In genomic region chr4:54470022-54471008, GRCm38 (mm10) we compare ENCODE assay signal across 8 mouse cellular contexts.
DNase-seq lines count a peak whose midpoint lies in the region; ATAC-seq and TF ChIP-seq lines count a peak whose summit lies in the region.

No protein-coding gene starts in this region.

- no peak for TF ChIP-seq CTCF in kidney, postnatal 0 days (IDR thresholded peaks at IDR 0.05; ENCODE audit: low read depth)

- H3K9ac ChIP-seq in kidney, postnatal 0 days (ENCODE audit: low read depth, low read length) = no peak overlapping the region
- no peak overlapping the region for H3K9ac ChIP-seq in kidney, embryonic 15.5 days
- no peak overlapping the region for H3K9ac ChIP-seq in embryonic facial prominence, embryonic 14.5 days (ENCODE audit: low read depth, low read length)
- no peak overlapping the region for H3K9ac ChIP-seq in heart, embryonic 11.5 days (ENCODE audit: low read depth, low read length)

- H3K4me3 ChIP-seq in kidney, postnatal 0 days (replicated peaks; ENCODE audit: low read depth, low read length) = no peak overlapping the region
- H3K4me3 ChIP-seq in kidney, embryonic 15.5 days (replicated peaks) = no peak overlapping the region
- no peak overlapping the region for H3K4me3 ChIP-seq in embryonic facial prominence, embryonic 14.5 days (ENCODE audit: low read depth, low read length)
- no peak overlapping the region for H3K4me3 ChIP-seq in heart, embryonic 11.5 days (ENCODE audit: low read depth, low read length)

- no peaks in the 10 kb centered on the region for H3K36me3 ChIP-seq in kidney, postnatal 0 days (ENCODE audit: insufficient read depth, low read length)
- H3K36me3 ChIP-seq in kidney, embryonic 15.5 days = no peaks in the 10 kb centered on the region
- no peaks in the 10 kb centered on the region for H3K36me3 ChIP-seq in embryonic facial prominence, embryonic 14.5 days (ENCODE audit: control insufficient read depth, insufficient read depth, low read length)
- H3K36me3 ChIP-seq in heart, embryonic 11.5 days (ENCODE audit: control insufficient read depth, insufficient read depth, low read length) = no peaks in the 10 kb centered on the region

- no peaks in the 10 kb centered on the region for H3K9me3 ChIP-seq in kidney, postnatal 0 days (replicated peaks; ENCODE audit: low read length)
- H3K9me3 ChIP-seq in kidney, embryonic 15.5 days (replicated peaks) = no peaks in the 10 kb centered on the region
- H3K9me3 ChIP-seq in embryonic facial prominence, embryonic 14.5 days (ENCODE audit: control insufficient read depth, low read length) = no peaks in the 10 kb centered on the region
- no peaks in the 10 kb centered on the region for H3K9me3 ChIP-seq in heart, embryonic 11.5 days (replicated peaks; ENCODE audit: control insufficient read depth, low read length)

- ATAC-seq in kidney, postnatal 0 days (replicated peaks; ENCODE audit: low FRiP score, low read depth) = no peak
- no peak for ATAC-seq in kidney, embryonic 15.5 days (replicated peaks; ENCODE audit: low FRiP score)
- peak; percentile 94 for ATAC-seq in embryonic facial prominence, embryonic 14.5 days (ENCODE audit: low read depth)
- ATAC-seq in heart, embryonic 11.5 days (replicated peaks; ENCODE audit: insufficient number of reproducible peaks, low FRiP score, low TSS enrichment) = peak; percentile 76

- H3K4me2 ChIP-seq in kidney, postnatal 0 days (ENCODE audit: low read length) = no peak overlapping the region
- H3K4me2 ChIP-seq in kidney, embryonic 15.5 days = no peak overlapping the region
- peak overlapping the region; percentile 8; the same call in 1 of the 2 replicates for H3K4me2 ChIP-seq in embryonic facial prominence, embryonic 14.5 days (ENCODE audit: low read depth, low read length)
- H3K4me2 ChIP-seq in heart, embryonic 11.5 days = 0 out of 2 replicates have a peak overlapping the region, but pooled peaks have one; percentile 4

- peak; percentile 21 for DNase-seq in kidney, postnatal 0 days (ENCODE audit: low spot score)
- peak; percentile 94 for DNase-seq in embryonic facial prominence, embryonic 14.5 days (ENCODE audit: low spot score)
- peak; percentile 29 to 58 for DNase-seq in layer of hippocampus, adult 8-10 months (ENCODE audit: low spot score in 2 of 2)
- peak; percentile 85 for DNase-seq in lung, postnatal 10 days
- peak; percentile 26 for DNase-seq in skeletal muscle tissue, adult 2 months (ENCODE audit: low read depth, low spot score)
- no peak for DNase-seq in urinary bladder, adult 2 months (ENCODE audit: low spot score)

- no peak overlapping the region for H3K27ac ChIP-seq in kidney, postnatal 0 days
- H3K27ac ChIP-seq in kidney, embryonic 15.5 days = no peak overlapping the region
- peak overlapping the region; percentile 57 for H3K27ac ChIP-seq in embryonic facial prominence, embryonic 14.5 days (replicated peaks; ENCODE audit: low read depth, low read length)
- no peak overlapping the region for H3K27ac ChIP-seq in heart, embryonic 11.5 days (ENCODE audit: low read depth, low read length)

- no peaks in the 10 kb centered on the region for H3K4me1 ChIP-seq in kidney, postnatal 0 days (replicated peaks; ENCODE audit: insufficient read depth, low read length)
- H3K4me1 ChIP-seq in kidney, embryonic 15.5 days = no peaks in the 10 kb centered on the region
- H3K4me1 ChIP-seq in embryonic facial prominence, embryonic 14.5 days (ENCODE audit: control insufficient read depth, insufficient read depth, low read length) = peaks cover 18% of the 10 kb centered on the region
- H3K4me1 ChIP-seq in heart, embryonic 11.5 days (ENCODE audit: control insufficient read depth, insufficient read depth, low read length) = peaks cover 5% of the 10 kb centered on the region; the same call in 1 of the 2 replicates

- WGBS in kidney, postnatal 0 days = 47% methylated on average over 13 of the region's 13 CpGs
- 49% methylated on average over 13 of the region's 13 CpGs for WGBS in kidney, embryonic 15.5 days
- whole genome bisulfite sequencing in embryonic facial prominence, embryonic 14.5 days = 21% methylated on average over 13 of the region's 13 CpGs
- WGBS in heart, embryonic 11.5 days (ENCODE audit: insufficient replicate concordance) = 28% methylated on average over 13 of the region's 13 CpGs

- no peaks in the 10 kb centered on the region for H3K27me3 ChIP-seq in kidney, postnatal 0 days (ENCODE audit: insufficient read depth, low read length)
- no peaks in the 10 kb centered on the region for H3K27me3 ChIP-seq in kidney, embryonic 15.5 days
- no peaks in the 10 kb centered on the region for H3K27me3 ChIP-seq in embryonic facial prominence, embryonic 14.5 days (replicated peaks; ENCODE audit: control insufficient read depth, insufficient read depth, low read length)
- H3K27me3 ChIP-seq in heart, embryonic 11.5 days (ENCODE audit: control insufficient read depth, insufficient read depth, low read length) = no peaks in the 10 kb centered on the region

Comparison
In these comparisons a context has a peak if more than half of its experiments do, and no peak if none do; other contexts are left out.
1. ATAC-seq: peak in embryonic facial prominence, embryonic 14.5 days (single experiment) and heart, embryonic 11.5 days (single experiment); none in kidney, postnatal 0 days (single experiment) and kidney, embryonic 15.5 days (single experiment).
2. H3K4me2 ChIP-seq: peak in embryonic facial prominence, embryonic 14.5 days (single experiment) and heart, embryonic 11.5 days (single experiment); none in kidney, postnatal 0 days (single experiment) and kidney, embryonic 15.5 days (single experiment).